Mouse (Mus musculus): Measurements from ENCODE around the gene Hdac7. TPM values are rescaled to one million over a fixed set of nuclear protein-coding genes. Genes with fewer than 3 reads are reported as not detected.

Hdac7 gene
- polyA plus RNA-seq, 2 experiments, result 4.7 to 8.6 TPM

GRCm38 (mm10) chr15:97830788-97831241 lies 13.5 kb downstream of the Hdac7 start:
- TF ChIP-seq EP300 (IDR thresholded peaks at IDR 0.05; ENCODE audit: low read depth), result no peak
- TF ChIP-seq CTCF (IDR thresholded peaks at IDR 0.05; ENCODE audit: low read depth), result no peak
- peak; percentile 32 for ATAC-seq (ENCODE audit: insufficient read depth)
- H3K4me2 ChIP-seq (ENCODE audit: low read depth), result peak overlapping the region; percentile 67
- no peaks in the 10 kb centered on the region for H3K36me3 ChIP-seq (replicated peaks; ENCODE audit: control insufficient read depth, insufficient read depth, low read depth)
- H3K9ac ChIP-seq (replicated peaks), result peak overlapping the region; percentile 44
- WGBS (ENCODE audit: insufficient replicate concordance), result under 1% methylated on average over 39 of the region's 39 CpGs
- peak overlapping the region; percentile 64 to 71 for H3K4me3 ChIP-seq (ENCODE audit: insufficient read depth in 1 of 2, low read depth in 2 of 2, low read length in 2 of 2)
- no peaks in the 10 kb centered on the region for H3K9me3 ChIP-seq (ENCODE audit: control insufficient read depth, low read length)
- peaks cover 9 to 34% of the 10 kb centered on the region in 2 experiments for H3K4me1 ChIP-seq (replicated peaks; ENCODE audit: control insufficient read depth in 2 of 2, insufficient read depth in 2 of 2, low read length in 1 of 2)
- no peak overlapping the region for H3K27ac ChIP-seq
- no peak for DNase-seq (ENCODE audit: low read depth in 3 of 3, low spot score in 3 of 3)
- peaks cover 4% of the 10 kb centered on the region for H3K27me3 ChIP-seq (ENCODE audit: control insufficient read depth, insufficient read depth, low read length)

GRCm38 (mm10) chr15:97830253-97830787 lies 14.0 kb downstream of the Hdac7 start:
- Histone ChIP-seq H3K4me1 (replicated peaks; ENCODE audit: control insufficient read depth in 2 of 2, insufficient read depth in 2 of 2, low read length in 1 of 2) (peaks cover 11 to 39% of the 10 kb centered on the region in 2 experiments), H3K4me3 (ENCODE audit: insufficient read depth in 1 of 2, low read depth in 2 of 2, low read length in 2 of 2) (peak overlapping the region; percentile 64 to 71)
- no peak for ATAC-seq (ENCODE audit: insufficient read depth)

GRCm38 (mm10) chr15:97829432-97829831 lies 14.9 kb downstream of the Hdac7 start:
- H3K36me3 ChIP-seq (replicated peaks; ENCODE audit: control insufficient read depth, insufficient read depth, low read depth), result no peaks in the 10 kb centered on the region
- H3K9me3 ChIP-seq (ENCODE audit: control insufficient read depth, low read length), result no peaks in the 10 kb centered on the region
- H3K27me3 ChIP-seq (ENCODE audit: control insufficient read depth, insufficient read depth, low read length), result peaks cover 4% of the 10 kb centered on the region
- WGBS (ENCODE audit: insufficient replicate concordance), result 17% methylated on average over 2 of the region's 2 CpGs
- peaks cover 13 to 42% of the 10 kb centered on the region in 2 experiments for H3K4me1 ChIP-seq (replicated peaks; ENCODE audit: control insufficient read depth in 2 of 2, insufficient read depth in 2 of 2, low read length in 1 of 2)
- H3K9ac ChIP-seq (replicated peaks), result no peak overlapping the region
- H3K4me2 ChIP-seq (ENCODE audit: low read depth), result peak overlapping the region; percentile 67
- TF ChIP-seq EP300 (IDR thresholded peaks at IDR 0.05; ENCODE audit: low read depth) (no peak), CTCF (IDR thresholded peaks at IDR 0.05; ENCODE audit: low read depth) (no peak)
- no peak overlapping the region for H3K27ac ChIP-seq
- DNase-seq (ENCODE audit: low read depth in 3 of 3, low spot score in 3 of 3) (no peak), ATAC-seq (ENCODE audit: insufficient read depth) (no peak)
- H3K4me3 ChIP-seq (ENCODE audit: insufficient read depth in 1 of 2, low read depth in 2 of 2, low read length in 2 of 2), result no peak overlapping the region

More at GRCm38 (mm10) chr15:97830253-97830787, 14.0 kb downstream of the Hdac7 start:
- Histone ChIP-seq H3K27me3 (ENCODE audit: control insufficient read depth, insufficient read depth, low read length) (peaks cover 4% of the 10 kb centered on the region), H3K27ac (no peak overlapping the region), H3K4me2 (ENCODE audit: low read depth) (peak overlapping the region; percentile 67), H3K9me3 (ENCODE audit: control insufficient read depth, low read length) (no peaks in the 10 kb centered on the region), H3K36me3 (replicated peaks; ENCODE audit: control insufficient read depth, insufficient read depth, low read depth) (no peaks in the 10 kb centered on the region), H3K9ac (replicated peaks) (peak overlapping the region; percentile 44)
- 10% methylated on average over 12 of the region's 12 CpGs for WGBS (ENCODE audit: insufficient replicate concordance)
- TF ChIP-seq EP300 (IDR thresholded peaks at IDR 0.05; ENCODE audit: low read depth) (no peak), CTCF (IDR thresholded peaks at IDR 0.05; ENCODE audit: low read depth) (no peak)
- no peak for DNase-seq (ENCODE audit: low read depth in 3 of 3, low spot score in 3 of 3)

- TF ChIP-seq CTCF (IDR thresholded peaks at IDR 0.05; ENCODE audit: low read depth) (peak; percentile 26; the same call in 1 of the 2 replicates), EP300 (IDR thresholded peaks at IDR 0.05; ENCODE audit: low read depth) (no peak)
- ATAC-seq (ENCODE audit: insufficient read depth) (no peak), DNase-seq (ENCODE audit: low read depth in 3 of 3, low spot score in 3 of 3) (no peak)
- Histone ChIP-seq H3K4me1 (replicated peaks; ENCODE audit: control insufficient read depth in 2 of 2, insufficient read depth in 2 of 2, low read length in 1 of 2) (peaks cover 13 to 47% of the 10 kb centered on the region in 2 experiments), H3K27ac (no peak overlapping the region), H3K36me3 (replicated peaks; ENCODE audit: control insufficient read depth, insufficient read depth, low read depth) (no peaks in the 10 kb centered on the region), H3K4me3 (ENCODE audit: insufficient read depth in 1 of 2, low read depth in 2 of 2, low read length in 2 of 2) (no peak overlapping the region), H3K9me3 (ENCODE audit: control insufficient read depth, low read length) (no peaks in the 10 kb centered on the region), H3K27me3 (ENCODE audit: control insufficient read depth, insufficient read depth, low read length) (peaks cover 4% of the 10 kb centered on the region), H3K4me2 (ENCODE audit: low read depth) (peak overlapping the region; percentile 67), H3K9ac (replicated peaks) (no peak overlapping the region)
- WGBS (ENCODE audit: insufficient replicate concordance), result 29% methylated on average over 5 of the region's 5 CpGs
Observed at GRCm38 (mm10) chr15:97828901-97829338, 15.4 kb downstream of the Hdac7 start.

GRCm38 (mm10) chr15:97828221-97828842 lies 16.0 kb downstream of the Hdac7 start:
- no peak for TF ChIP-seq CTCF (IDR thresholded peaks at IDR 0.05; ENCODE audit: low read depth)
- TF ChIP-seq EP300 (IDR thresholded peaks at IDR 0.05; ENCODE audit: low read depth), result no peak
- Histone ChIP-seq H3K27ac (no peak overlapping the region), H3K9me3 (ENCODE audit: control insufficient read depth, low read length) (no peaks in the 10 kb centered on the region), H3K4me2 (ENCODE audit: low read depth) (peak overlapping the region; percentile 25), H3K36me3 (replicated peaks; ENCODE audit: control insufficient read depth, insufficient read depth, low read depth) (no peaks in the 10 kb centered on the region), H3K9ac (replicated peaks) (no peak overlapping the region), H3K4me1 (replicated peaks; ENCODE audit: control insufficient read depth in 2 of 2, insufficient read depth in 2 of 2, low read length in 1 of 2) (peaks cover 13 to 52% of the 10 kb centered on the region in 2 experiments), H3K27me3 (ENCODE audit: control insufficient read depth, insufficient read depth, low read length) (peaks cover 4% of the 10 kb centered on the region), H3K4me3 (ENCODE audit: insufficient read depth in 1 of 2, low read depth in 2 of 2, low read length in 2 of 2) (no peak overlapping the region)
- ATAC-seq (ENCODE audit: insufficient read depth) (no peak), DNase-seq (ENCODE audit: low read depth in 3 of 3, low spot score in 3 of 3) (no peak)
- WGBS (ENCODE audit: insufficient replicate concordance), result 34% methylated on average over 6 of the region's 6 CpGs

Measured in liver, embryonic 14.5 days (tissue).